Mouse (Mus musculus) hindbrain, embryonic 13.5 days (tissue): ENCODE results near the gene Nkd1. TPM values are rescaled to one million over a fixed set of nuclear protein-coding genes. Genes with fewer than 3 reads are reported as not detected.

Source experiments
- ATAC-seq: fragments of 200-750 bp; cut with Nextera tagmentation; 2 replicates; pipeline ENCODE4 v1.8.0; 2017; ENCODE audit warnings: moderate TSS enrichment; ENCODE audit not compliant: low FRiP score
- H3K27ac ChIP-seq: fragments of 300-500 bp; sonication (generic); 2 replicates; pipeline ENCODE4 v1.5.1; 2015; ENCODE audit warnings: inconsistent platforms, mild to moderate bottlenecking, moderate library complexity
- H3K27me3 ChIP-seq: fragments of 300-500 bp; sonication (generic); 2 replicates; pipeline ENCODE4 v1.6.1; 2015; ENCODE audit warnings: mild to moderate bottlenecking, inconsistent platforms
- H3K36me3 ChIP-seq: fragments of 300-500 bp; sonication (generic); 2 replicates; pipeline ENCODE4 v1.6.1; 2015; ENCODE audit warnings: mild to moderate bottlenecking, inconsistent platforms
- H3K4me1 ChIP-seq: fragments of 300-500 bp; sonication (generic); replicated peaks from 2 replicates; pipeline ENCODE4 v1.6.1; 2015; ENCODE audit warnings: inconsistent platforms
- H3K4me2 ChIP-seq: fragments of 300-500 bp; sonication (generic); 2 replicates; pipeline ENCODE4 v1.6.1; 2015; ENCODE audit warnings: inconsistent platforms, mild to moderate bottlenecking, moderate library complexity
- H3K4me3 ChIP-seq: fragments of 300-500 bp; sonication (generic); 2 replicates; pipeline ENCODE4 v1.5.1; 2015; ENCODE audit warnings: mild to moderate bottlenecking, inconsistent platforms
- H3K9ac ChIP-seq: fragments of 300-500 bp; sonication (generic); 2 replicates; pipeline ENCODE4 v1.6.1; 2015; ENCODE audit warnings: mild to moderate bottlenecking, inconsistent platforms
- H3K9me3 ChIP-seq: fragments of 300-500 bp; sonication (generic); 2 replicates; pipeline ENCODE4 v1.6.1; 2016; ENCODE audit warnings: inconsistent platforms
- WGBS: fragments of 180-500 bp; shearing (Covaris S2); methylation state at CpG from one replicate; pipeline ENCODE4 v1.1.7; 2015; 5-methylcytosine and 5-hydroxymethylcytosine counted together
- polyA plus RNA-seq: library from polyadenylated mRNA; unstranded; fragments of >200 nt; fragmentation: Nextera tagmentation; extraction: Ambion mirVana; gene quantifications from 2 replicates; pipeline ENCODE4 v1.2.1, GENCODE M21; 2015

Nkd1 gene
- 53.8 and 76.0 TPM in 2 replicates for polyA plus RNA-seq

DNA sequence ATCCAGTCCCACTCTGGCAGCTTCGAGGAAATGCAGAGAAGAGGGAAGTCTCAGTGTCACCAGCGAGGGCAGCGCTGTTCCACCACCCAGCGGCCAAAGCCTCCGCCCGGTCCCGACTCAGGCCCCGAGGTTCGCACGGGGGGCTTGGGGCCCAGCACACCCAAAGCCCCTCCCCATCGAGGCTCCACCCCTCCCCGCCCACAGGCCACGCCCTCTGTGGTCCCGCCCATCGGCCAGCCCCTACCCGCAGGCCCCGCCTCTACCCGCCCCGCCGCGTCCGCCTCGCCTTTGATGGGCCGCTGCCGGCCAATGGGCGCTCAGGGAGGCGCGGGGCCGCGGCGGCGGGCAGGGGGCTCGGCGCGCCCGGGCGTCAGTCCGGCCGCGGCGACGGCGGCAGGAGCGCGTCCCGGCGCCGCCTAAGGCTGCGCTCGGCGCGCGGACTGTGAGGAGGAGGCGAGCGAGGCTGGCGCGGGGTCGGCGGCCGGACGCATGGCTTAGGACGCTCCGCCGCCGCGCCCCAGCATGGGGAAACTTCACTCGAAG, at the start of gene Nkd1:
Gene Nkd1, plus strand, starts transcription at position 370 of the 543 bp plus-strand sequence.
- Histone ChIP-seq H3K9me3 (no peaks in the 10 kb centered on the region), H3K4me3 (peak within 1 kb of the TSS; percentile 81), H3K27ac (peak within 1 kb of the TSS; percentile 69), H3K4me2 (peak within 1 kb of the TSS; percentile 98), H3K9ac (peak within 1 kb of the TSS; percentile 94), H3K27me3 (peaks cover 17% of the 10 kb centered on the region), H3K36me3 (no peaks in the 10 kb centered on the region), H3K4me1 (peaks cover 58% of the 10 kb centered on the region)
- 0% methylated on average over 47 of the region's 67 CpGs for WGBS
- peak; percentile 87 for ATAC-seq

GRCm38 (mm10) chr8:88481290-88481689, 39.9 kb upstream of the Nkd1 start:
- Histone ChIP-seq H3K4me1 (no peaks in the 10 kb centered on the region), H3K4me2 (no peak overlapping the region), H3K9ac (no peak overlapping the region), H3K27me3 (no peaks in the 10 kb centered on the region), H3K36me3 (no peaks in the 10 kb centered on the region), H3K27ac (no peak overlapping the region), H3K9me3 (no peaks in the 10 kb centered on the region), H3K4me3 (no peak overlapping the region)
- no peak for ATAC-seq
- WGBS, result 52% methylated on average over 4 of the region's 4 CpGs

DNA sequence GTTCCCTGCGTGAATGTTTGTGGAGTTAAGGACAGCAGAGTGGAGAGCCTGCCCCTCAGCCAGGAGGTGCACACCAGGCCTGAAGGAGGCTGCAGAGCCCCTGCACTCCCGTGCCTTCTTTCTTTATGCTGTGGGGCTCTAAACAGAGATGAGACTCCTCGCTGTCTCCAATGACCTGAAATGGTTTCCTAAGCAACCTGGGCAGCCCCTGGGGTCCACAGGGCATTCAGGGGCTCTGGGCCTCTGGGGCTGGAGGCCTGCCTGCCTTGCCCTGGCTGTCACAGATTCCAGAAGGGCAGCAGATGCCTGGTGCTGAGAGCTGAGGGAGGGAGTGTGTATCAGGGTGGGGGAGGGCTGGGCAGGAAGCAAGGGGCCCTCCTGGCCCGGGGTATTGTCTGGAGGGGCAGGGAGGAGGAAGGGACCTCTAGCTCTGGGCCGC, 32.7 kb upstream of the Nkd1 start:
- Histone ChIP-seq H3K36me3 (no peaks in the 10 kb centered on the region), H3K9ac (peak overlapping the region; percentile 35; the same call in 1 of the 2 replicates), H3K9me3 (peaks cover 5% of the 10 kb centered on the region; the same call in 1 of the 2 replicates), H3K4me1 (peaks cover 17% of the 10 kb centered on the region), H3K27me3 (no peaks in the 10 kb centered on the region), H3K4me2 (no peak overlapping the region), H3K27ac (peak overlapping the region; percentile 70), H3K4me3 (no peak overlapping the region)
- 3% methylated on average over 5 of the region's 5 CpGs for WGBS
- ATAC-seq, result peak; percentile 61; the same call in 1 of the 2 replicates

DNA sequence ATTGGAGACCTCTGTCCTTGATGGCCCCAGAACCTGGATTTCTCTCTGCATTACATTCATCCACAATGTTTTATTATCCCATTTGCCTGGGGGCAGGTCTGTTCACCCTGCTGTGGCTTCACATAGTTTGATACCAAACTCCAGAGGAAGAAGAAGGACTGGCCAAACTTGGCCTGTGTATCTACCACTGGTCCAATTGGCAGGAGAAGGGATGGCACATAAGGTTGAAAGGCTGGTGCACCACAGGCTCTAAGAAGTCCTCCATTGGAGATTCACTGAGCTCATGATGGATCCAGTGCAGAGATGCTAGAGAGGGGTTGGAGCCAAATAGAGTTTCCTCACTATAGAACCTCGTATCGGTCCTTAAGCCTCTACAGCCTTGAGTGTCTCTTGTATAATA, 27.1 kb upstream of the Nkd1 start:
- Histone ChIP-seq H3K27me3 (no peaks in the 10 kb centered on the region), H3K9ac (no peak overlapping the region), H3K36me3 (no peaks in the 10 kb centered on the region), H3K4me1 (peaks cover 8% of the 10 kb centered on the region), H3K4me2 (no peak overlapping the region), H3K9me3 (peaks cover 5% of the 10 kb centered on the region; the same call in 1 of the 2 replicates), H3K4me3 (no peak overlapping the region), H3K27ac (no peak overlapping the region)
- ATAC-seq, result no peak
- WGBS, result 89% methylated on average over 2 of the region's 2 CpGs

DNA sequence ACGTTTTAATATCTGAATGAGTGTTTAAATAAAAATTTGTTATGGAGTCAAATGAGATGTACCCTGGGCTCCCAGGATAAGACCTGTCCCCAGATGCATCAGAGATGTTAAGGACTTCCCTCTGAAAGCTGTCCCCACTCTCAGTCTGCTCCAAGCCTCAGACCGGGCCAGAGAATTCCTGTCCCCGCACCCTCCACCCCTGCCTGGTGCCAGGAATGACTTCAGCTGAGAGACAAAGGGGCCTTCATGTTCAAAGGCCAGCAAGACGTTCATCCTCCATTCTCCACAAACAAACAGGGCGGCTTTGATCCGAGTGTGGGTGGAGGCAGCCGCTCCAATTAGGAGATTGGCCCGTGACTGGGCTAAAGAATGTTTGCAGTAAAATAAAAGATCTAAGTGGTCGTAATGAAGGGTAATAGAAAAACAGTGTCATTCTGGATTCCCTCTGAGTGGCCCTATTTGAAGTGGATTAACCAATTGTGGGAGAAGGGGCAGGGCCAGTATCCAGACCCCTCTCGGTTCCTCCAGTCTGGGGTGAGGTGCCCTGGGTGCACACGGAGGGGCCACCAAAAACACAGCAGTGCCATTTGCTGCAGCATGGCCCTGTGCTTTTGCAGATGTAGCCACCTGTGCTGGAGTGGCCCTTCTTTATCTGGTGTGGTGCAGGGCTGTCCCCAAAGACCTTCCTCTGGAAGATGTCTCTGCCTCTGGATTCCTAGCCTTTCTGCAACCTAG, 25.9 kb upstream of the Nkd1 start:
- WGBS, result 5% methylated on average over 11 of the region's 11 CpGs
- Histone ChIP-seq H3K27me3 (no peaks in the 10 kb centered on the region), H3K4me2 (peak overlapping the region; percentile 34), H3K36me3 (no peaks in the 10 kb centered on the region), H3K9me3 (peaks cover 5% of the 10 kb centered on the region; the same call in 1 of the 2 replicates), H3K27ac (peak overlapping the region; percentile 23; the same call in 1 of the 2 replicates), H3K9ac (peak overlapping the region; percentile 19; the same call in 1 of the 2 replicates), H3K4me3 (0 out of 2 replicates have a peak overlapping the region, but pooled peaks have one; percentile 14), H3K4me1 (peaks cover 13% of the 10 kb centered on the region)
- peak; percentile 69 for ATAC-seq

DNA sequence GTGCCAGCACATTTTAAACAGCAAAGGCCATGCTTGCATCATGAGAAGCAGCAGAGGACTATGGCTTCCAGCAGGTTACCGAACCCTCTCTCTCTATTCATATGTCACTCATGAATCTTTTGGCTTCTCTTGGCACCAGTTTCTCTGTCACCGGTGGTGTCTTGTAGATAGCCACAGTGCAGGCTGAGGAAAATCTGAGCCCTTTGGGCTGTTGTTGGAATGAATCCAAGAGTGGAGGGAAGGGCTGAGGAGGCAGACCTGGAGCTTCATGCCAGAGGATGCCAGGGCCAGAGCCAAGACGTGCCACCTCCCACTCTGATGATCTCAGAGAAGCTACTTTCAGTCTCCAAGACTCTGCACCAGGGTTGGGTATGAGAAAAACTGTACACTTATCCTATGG, 19.0 kb upstream of the Nkd1 start:
- Histone ChIP-seq H3K27ac (no peak overlapping the region), H3K27me3 (no peaks in the 10 kb centered on the region), H3K4me2 (no peak overlapping the region), H3K9me3 (peaks cover 4% of the 10 kb centered on the region; the same call in 1 of the 2 replicates), H3K4me1 (peaks cover 6% of the 10 kb centered on the region), H3K9ac (no peak overlapping the region), H3K36me3 (no peaks in the 10 kb centered on the region), H3K4me3 (no peak overlapping the region)
- WGBS, result 77% methylated on average over 3 of the region's 3 CpGs
- no peak for ATAC-seq

DNA sequence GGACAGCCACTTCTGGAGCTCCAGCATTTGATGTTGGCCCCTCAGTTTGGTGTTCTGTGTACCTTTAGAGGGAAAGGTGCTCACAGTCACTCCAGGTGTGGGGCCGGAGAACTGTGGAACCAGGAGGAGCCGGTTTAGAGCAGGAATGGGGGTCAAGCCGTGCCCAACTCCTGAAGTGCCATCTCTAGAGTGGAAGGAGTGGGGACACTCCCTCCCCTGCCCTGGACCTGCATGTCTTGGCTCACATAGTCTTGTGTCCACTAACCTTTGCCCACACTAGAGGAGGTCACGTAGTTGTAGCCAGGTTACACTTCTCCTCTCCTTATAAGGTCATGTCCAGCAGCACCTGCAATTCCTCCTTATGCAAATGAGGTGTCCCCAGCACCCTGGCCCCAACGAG, 14.2 kb upstream of the Nkd1 start:
- Histone ChIP-seq H3K27me3 (0 out of 2 replicates have a peak, but pooled peaks cover 2% of the 10 kb centered on the region), H3K4me1 (peaks cover 4% of the 10 kb centered on the region; the same call in 1 of the 2 replicates), H3K36me3 (no peaks in the 10 kb centered on the region), H3K9me3 (no peaks in the 10 kb centered on the region), H3K9ac (no peak overlapping the region), H3K4me3 (no peak overlapping the region), H3K4me2 (no peak overlapping the region), H3K27ac (no peak overlapping the region)
- WGBS, result 86% methylated on average over 5 of the region's 5 CpGs
- ATAC-seq, result no peak

DNA sequence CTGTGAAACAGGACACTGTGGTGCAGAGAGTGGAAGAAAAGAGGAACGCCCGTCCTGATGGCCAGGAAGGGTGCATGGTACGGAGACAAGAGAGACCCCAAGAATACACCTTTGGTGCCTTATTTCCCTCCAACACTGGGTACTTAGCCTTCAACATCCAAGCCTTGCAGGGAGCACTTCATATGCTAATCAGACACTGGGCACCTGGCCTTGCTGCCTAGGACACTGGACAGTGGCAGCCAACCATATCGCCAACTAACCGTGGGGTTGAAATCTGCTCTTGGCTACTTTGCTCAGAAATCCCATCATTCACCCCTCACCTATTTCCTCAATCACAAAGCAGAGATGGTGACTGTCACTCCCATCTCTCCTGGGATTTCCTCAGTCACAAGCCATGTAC, 10.1 kb upstream of the Nkd1 start:
- 87% methylated on average over 5 of the region's 5 CpGs for WGBS
- Histone ChIP-seq H3K4me2 (no peak overlapping the region), H3K9ac (no peak overlapping the region), H3K27me3 (peaks cover 8% of the 10 kb centered on the region; the same call in 1 of the 2 replicates), H3K36me3 (no peaks in the 10 kb centered on the region), H3K4me3 (no peak overlapping the region), H3K27ac (no peak overlapping the region), H3K4me1 (peaks cover 17% of the 10 kb centered on the region), H3K9me3 (no peaks in the 10 kb centered on the region)
- ATAC-seq, result no peak

DNA sequence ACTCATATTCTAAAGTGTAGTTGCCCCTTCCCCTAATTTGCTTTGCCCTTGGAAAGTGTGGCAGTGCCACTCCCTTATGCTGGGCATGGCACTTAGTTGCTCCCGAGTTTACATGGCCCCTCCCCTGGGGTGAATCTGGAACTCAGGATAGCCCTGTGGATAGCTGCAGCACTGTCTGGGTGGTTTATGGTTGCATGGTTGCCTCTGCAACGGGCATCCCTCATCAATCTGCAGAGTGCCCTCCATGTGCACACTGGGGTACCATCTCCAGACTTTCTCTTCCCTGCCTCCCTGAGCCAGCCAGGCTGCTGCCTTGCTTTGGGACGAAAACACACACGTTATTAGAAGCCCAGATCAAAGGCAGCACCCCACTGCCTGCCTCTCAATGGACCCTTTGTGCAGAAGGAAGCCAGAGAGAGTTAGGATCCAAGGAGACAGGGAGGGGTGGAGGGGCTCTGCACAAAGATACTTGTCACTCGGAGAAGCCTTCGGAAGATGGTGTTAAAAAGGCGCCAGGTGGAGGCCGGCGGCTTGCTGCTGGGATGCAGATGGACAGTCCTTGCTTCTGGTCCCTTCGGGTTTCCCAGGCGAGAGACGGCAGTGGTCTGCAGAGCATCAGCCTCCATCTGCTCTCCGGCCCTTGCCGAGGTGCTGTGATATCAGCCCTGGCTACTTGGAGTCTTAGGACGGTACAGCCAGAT, 8.9 kb upstream of the Nkd1 start:
- H3K36me3 ChIP-seq, result no peaks in the 10 kb centered on the region
- H3K4me3 ChIP-seq, result no peak overlapping the region
- WGBS, result under 1% methylated on average over 15 of the region's 15 CpGs
- peak overlapping the region; percentile 55 for H3K27ac ChIP-seq
- H3K27me3 ChIP-seq, result peaks cover 8% of the 10 kb centered on the region; the same call in 1 of the 2 replicates
- H3K9me3 ChIP-seq, result no peaks in the 10 kb centered on the region
- peak; percentile 78 for ATAC-seq
- peak overlapping the region; percentile 4; the same call in 1 of the 2 replicates for H3K4me2 ChIP-seq
- peaks cover 17% of the 10 kb centered on the region for H3K4me1 ChIP-seq
- peak overlapping the region; percentile 39; the same call in 1 of the 2 replicates for H3K9ac ChIP-seq

DNA sequence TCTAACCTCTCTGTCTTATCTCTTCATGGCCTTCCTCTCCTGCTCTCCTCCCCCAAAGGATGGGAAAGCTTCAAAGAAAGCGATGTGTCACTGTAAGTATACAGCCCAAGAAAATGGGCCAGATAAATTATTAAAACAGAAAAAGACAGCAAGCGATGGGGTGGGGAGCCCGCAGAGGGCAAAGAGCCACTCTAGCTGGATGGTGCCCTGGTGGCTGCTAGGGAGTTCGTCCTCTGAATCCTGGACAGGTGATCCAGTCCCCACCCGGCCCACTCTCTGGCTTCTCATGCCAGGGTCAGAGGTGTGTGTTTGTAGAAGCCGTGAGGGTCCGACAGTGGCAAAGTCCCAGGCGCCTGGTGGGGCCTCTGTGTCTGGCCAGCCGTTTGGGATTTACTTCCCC, 3.1 kb upstream of the Nkd1 start:
- H3K4me2 ChIP-seq, result no peak overlapping the region
- H3K9ac ChIP-seq, result 0 out of 2 replicates have a peak overlapping the region, but pooled peaks have one; percentile 24
- H3K9me3 ChIP-seq, result no peaks in the 10 kb centered on the region
- no peak overlapping the region for H3K4me3 ChIP-seq
- ATAC-seq, result no peak
- no peaks in the 10 kb centered on the region for H3K36me3 ChIP-seq
- 68% methylated on average over 9 of the region's 9 CpGs for WGBS
- no peak overlapping the region for H3K27ac ChIP-seq
- H3K4me1 ChIP-seq, result peaks cover 31% of the 10 kb centered on the region
- peaks cover 20% of the 10 kb centered on the region for H3K27me3 ChIP-seq

DNA sequence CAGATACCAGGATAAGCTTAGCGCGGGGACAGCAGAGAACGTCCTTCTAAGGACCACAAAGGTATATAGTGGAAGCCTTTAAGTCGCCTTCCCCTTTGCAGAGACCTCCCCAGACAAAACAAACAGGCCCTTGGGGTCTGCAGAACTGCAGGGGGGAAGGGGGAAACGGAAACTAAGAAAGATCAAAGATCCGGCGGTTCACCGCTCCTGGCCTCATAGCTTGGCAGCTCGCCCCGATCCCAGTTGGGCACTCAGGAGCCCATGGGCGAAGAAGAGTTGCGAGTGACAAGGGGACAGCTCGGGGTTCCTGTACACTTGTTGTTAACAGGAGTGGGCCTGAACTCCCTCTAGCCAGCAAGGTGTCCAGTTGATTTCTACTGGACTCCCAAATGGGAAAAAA, 773 bp upstream of the Nkd1 start:
- WGBS, result 12% methylated on average over 13 of the region's 13 CpGs
- ATAC-seq, result no peak
- Histone ChIP-seq H3K9ac (no peak overlapping the region), H3K4me3 (peak overlapping the region; percentile 81; the same call in 1 of the 2 replicates), H3K27ac (0 out of 2 replicates have a peak overlapping the region, but pooled peaks have one; percentile 15), H3K4me2 (peak overlapping the region; percentile 98), H3K27me3 (peaks cover 17% of the 10 kb centered on the region), H3K9me3 (no peaks in the 10 kb centered on the region), H3K36me3 (no peaks in the 10 kb centered on the region), H3K4me1 (peaks cover 51% of the 10 kb centered on the region)
